Mouse (Mus musculus) granulocyte monocyte progenitor cell, adult 5-6 weeks (primary cell): ENCODE data around the gene Gm6096. TPM values are rescaled to one million over a fixed set of nuclear protein-coding genes. Genes with fewer than 3 reads are reported as not detected.
"Not testable (repeated sequence)": the region's sequence is repeated elsewhere in the genome, so short reads cannot be mapped to it uniquely, and the experiment has no call there.

ENCODE experiments used
- ATAC-seq: replicated peaks from 2 replicates; pipeline ENCODE4 v1.8.0; 2016; ENCODE audit warnings: mild to moderate bottlenecking, moderate TSS enrichment, inconsistent platforms; ENCODE audit not compliant: poor library complexity, severe bottlenecking
- total RNA-seq, 2 experiments: library from RNA; stranded (forward) in 1 of 2; stranded (reverse) in 1 of 2; fragments of 200-712, 200-1000 nt in 1 of 2; fragments of >200 nt in 1 of 2; fragmentation: Nextera tagmentation in 1 of 2; gene quantifications; 2 replicates each; pipeline ENCODE4 v1.2.3; 2014 to 2017

Gm6096 gene
- total RNA-seq (2014; fragmentation: Nextera tagmentation): not detected in 2 replicates
- total RNA-seq (2017): not detected in 2 replicates

DNA sequence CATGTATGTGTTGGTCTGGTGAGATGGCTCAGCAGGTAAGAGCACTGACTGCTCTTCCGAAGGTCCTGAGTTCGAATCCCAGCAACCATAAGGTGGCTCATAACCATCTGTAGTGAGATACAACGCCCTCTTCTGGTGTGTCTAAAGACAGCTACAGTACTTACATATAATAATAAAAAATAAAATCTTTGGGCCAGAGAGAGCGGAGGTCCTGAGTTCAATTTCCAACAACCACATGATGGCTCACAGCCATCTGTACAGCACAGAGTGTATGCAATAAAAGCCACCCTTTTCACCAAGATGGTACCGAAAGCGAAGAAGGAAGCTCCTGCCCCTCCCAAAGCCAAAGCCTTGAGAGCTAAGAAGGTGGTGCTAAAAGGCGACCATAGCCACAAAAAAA is at the start of gene Gm6096:
Gm6096 (plus strand) TSS at position 301 of the 400 bp plus-strand sequence.
- ATAC-seq: no peak

DNA sequence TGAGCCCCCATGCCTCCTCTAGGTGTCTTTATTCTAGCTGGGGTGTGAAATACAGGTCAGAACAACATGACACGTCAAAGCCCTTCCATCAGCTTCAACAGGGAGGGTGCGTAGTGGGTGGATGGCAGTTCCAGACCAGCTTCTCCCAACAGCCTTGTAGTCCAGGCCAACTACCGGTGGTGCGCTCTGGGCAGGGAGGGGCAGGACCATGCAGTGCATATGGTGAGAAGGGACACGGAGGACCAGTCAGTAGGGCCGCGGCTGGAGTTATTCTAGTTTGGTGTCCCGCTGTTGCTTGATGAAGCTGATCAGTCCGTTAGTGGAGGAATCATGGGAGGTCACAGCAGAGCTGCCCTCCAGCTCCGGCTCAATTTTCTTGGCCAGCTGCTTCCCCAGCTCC is 48.7 kb upstream of the Gm6096 start:
- ATAC-seq: not testable (repeated sequence)

DNA sequence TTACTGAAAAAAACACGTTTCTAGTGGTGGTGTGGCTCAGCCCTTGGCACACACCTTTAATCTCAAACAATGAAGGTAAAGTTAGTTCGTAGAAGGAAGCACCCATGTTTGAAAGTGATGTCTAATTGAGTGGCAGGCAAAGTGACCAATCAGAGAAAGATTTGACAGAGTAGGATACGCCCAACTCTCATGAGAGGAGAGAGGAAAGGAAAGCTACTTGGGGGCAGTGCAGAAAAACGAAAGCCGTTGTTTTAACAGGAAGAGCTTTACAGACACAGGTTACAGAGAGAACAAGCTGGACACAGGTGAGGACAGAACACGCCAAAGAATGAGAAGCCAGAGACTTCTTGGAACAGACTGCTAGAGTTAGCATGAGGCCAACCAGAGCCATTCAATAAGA is 44.5 kb upstream of the Gm6096 start:
- ATAC-seq: no peak

DNA sequence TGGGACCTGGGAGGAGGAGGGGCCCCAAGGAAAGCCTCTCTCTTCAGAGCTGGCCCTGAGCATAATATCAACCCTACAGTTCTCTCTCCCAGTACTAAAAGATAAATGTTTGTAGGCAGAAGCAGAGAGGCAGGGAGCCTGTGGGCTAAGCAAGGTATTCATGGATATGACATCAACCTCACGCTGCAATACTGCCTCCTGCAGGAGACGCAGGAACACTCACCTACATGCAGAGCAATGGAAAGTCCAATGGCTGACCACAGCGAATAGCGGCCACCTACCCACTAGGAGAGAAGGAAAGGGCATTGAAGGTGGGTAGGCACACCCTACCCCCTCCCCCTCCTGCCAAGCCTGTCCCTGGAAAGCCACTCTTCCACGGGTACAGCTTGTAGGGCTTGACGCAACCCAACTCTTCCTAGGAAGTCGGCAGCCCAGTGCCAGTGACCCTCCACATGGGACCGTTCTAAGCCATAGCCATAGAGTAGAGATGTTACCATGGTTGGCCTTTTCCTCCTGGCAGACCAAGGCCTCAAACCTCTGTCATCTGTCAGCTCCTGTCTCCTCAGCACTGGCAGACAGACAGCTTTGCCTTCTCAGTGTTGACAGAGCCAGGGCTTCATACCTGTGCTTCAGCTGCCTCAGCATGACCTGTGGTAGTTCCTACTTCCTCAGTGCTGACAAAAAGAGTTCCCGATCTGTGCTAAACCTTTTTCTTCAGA is 42.7 kb upstream of the Gm6096 start:
- peak; percentile 27; the same call in 1 of the 2 replicates for ATAC-seq

DNA sequence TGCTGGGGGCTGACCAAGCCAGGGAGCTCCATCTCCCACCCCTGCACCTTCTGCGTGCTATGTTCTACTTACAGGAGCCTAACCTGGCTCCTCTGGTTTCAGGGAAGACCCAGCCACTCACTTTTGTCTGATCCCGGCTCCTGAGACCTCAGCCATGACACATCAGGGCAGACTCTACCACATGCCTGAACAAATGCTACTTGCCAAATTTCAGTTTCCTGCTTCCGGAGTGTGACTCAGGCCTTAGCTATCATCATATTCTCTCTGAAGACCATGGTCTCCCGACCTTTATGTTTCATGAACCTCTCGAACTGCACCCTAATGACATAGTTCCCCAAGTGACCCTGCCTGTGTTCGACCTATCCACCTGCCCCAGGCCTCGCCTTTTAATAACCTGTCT is 37.6 kb upstream of the Gm6096 start:
- ATAC-seq: no peak

DNA sequence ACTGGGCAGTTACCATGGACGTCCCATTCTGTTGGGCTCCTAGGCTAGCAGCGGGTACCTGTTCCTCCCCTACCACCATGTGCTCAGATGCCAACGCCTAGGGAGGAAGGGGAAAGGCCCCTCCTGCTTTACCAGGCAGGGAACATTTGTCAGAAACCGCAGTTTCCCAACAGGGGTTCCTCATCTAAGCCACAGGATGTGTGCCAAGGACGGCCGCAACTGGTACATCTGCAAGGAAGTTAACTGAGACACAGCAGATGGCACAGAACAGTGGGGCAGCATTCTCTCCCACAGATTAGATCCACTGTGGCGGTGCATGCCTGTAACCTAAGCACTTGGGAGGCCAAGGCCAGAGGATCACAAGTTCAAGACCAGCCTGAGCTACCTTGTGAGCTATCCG is 36.2 kb upstream of the Gm6096 start:
- ATAC-seq: peak; percentile 91

DNA sequence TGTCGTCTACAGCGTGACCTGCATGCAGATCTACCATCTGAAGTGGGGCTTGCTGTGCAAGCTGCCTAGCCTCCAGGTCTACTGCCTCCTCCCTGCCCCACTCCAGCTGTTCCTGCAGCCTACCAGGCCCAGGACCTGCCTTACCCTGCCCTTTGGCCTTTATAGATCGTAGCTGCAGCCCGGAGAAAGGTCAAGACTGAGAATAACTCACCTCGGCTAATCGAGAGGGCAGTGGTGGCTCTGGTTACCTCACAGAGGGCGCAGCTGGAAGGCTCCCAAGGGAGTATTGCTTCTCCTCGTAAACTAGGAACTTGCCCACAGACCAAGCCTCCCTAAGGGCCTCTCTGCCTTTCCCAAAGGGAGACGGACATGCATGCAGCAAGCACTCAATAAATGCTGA is 35.4 kb upstream of the Gm6096 start:
- no peak for ATAC-seq

DNA sequence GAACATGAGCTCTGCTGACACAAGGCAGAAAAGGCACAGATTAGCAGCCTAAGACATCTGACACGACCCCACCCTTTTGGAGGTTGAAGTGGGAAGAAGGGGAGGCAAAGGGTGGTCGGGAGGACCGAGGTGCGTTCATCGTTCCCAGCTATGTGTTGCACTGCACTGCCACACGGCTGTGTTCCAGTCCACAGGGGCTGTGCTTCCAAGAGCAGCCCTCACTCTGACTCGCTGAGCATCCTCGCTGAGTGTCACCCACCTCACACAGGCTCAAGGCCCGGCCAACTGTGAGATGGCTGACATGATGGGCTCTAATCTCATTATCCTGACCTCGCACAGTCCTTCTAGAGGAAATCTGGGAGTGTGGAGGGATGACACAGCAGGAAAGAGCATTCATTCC is 34.4 kb upstream of the Gm6096 start:
- no peak for ATAC-seq

DNA sequence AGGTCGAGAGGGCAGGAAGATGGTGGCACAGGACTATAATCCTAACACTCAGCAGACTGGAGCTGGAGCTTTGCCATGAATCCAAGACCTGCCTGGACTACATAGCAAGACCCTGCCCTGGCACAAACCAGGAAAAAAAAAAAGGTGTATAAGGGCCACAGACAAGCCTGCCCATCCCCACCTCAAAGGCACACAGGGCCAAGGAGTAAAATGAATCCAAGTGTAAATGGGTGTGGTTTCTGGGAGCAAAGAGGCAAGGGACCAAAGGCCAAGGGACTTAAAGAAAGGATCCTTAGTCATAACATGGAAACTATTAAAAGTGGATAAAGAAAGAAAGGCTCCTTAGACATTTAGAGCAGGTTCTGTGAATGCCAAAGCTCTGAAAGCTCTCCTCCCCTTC is 32.3 kb upstream of the Gm6096 start:
- ATAC-seq: no peak

DNA sequence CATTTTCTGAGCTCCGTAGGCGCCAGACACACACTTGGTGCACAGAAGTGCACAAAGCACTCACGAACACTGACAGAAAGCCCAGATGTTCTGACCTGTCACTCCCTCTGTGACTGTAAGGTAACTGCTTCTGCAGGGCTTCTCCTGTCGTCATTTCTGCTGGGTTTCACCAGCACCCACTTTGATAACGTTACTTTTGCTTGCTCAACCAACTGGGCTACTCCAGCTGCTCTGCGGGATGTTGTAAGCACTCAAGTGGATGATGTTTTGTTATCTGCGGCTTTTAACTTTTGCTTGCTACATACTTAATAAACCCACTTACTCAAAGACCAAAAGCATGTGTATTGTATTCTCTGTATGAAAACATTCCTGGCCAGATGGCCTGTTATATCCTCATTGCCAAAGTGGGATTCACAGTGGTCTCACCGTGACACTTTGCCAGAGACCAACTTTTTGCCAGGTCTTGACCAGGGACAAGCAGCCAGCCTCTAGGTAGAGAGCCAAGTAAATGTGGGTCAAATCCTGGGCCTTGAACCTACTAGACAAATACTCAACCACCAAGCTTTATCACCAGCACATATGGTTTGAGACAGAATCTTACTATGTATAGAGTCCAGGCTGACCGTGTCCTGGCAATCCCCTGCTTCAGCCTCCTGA is 29.1 kb upstream of the Gm6096 start:
- ATAC-seq: peak; percentile 84

DNA sequence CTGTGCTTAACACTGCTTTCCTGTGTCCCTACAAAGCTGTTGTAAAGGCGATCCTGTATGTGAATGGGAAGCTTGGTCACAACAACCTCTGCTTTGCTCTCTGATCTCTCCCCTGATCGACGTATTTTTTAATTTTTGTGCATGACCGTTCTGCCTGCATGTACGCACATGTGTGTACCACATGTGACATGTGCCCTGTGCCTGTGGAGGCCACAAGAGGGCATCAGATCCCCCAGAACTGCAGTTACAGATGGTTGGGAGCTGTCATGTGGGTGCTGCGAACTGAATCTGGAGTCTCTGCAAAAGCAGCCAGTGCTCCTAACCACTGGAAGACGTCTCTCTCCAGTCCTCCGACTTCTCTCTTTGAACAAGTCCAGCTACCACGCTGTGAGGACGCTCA is 28.5 kb upstream of the Gm6096 start:
- ATAC-seq: no peak

DNA sequence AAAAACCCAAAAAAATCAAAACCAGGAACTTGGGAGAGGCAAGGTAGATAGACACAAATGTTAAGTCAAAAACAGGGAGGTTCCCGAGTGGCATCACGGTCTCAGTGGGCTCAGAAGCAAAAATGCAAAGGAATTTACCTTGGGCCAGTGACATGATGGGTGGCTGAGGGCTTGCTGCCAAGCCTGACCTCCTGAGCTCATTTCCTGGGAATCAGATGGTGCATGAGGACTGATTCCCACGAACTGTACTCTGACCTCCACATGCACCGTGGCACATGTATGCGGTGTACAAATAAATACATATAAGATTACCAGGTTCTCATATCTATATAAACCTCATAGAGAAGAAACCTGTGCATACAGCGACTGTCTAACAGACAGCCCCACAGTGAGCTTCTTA is 26.5 kb upstream of the Gm6096 start:
- no peak for ATAC-seq

DNA sequence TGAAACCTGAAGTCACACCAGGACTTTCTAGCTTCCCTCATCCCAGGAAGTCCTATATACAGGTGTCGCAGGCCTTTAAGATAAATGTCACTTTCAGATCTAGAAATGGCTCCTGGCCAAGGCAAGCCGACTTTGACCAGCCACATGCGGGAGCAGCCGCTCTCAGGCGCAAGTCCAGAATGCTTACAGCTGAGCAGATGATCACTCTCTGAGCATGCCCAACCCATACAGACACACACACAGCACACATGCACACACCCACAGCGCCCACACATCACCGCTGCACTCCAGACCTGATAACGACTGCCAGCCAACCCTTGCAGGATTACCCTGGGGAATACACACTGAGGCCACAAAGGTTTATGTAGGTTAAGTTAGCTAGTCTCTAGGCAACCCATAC is 24.8 kb upstream of the Gm6096 start:
- no peak for ATAC-seq

DNA sequence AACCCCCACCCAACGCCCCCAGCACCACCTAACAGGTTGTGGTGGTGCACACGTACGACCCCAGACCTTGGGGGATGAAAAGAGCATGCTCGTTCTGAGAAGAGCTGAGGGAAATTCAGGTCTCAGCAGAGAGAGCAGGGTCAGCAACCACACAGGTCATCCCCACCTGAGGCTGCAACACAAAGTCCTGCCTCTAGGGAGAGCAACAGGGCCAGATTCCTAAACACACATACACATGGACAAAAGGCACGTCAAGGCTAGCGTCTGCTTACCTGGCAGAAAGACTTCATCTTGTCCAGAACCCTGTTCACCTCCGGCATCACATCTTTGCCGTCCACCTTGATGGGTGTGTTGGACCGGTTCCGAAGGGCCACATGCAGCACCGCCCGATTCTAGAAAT is 24.0 kb upstream of the Gm6096 start:
- no peak for ATAC-seq

DNA sequence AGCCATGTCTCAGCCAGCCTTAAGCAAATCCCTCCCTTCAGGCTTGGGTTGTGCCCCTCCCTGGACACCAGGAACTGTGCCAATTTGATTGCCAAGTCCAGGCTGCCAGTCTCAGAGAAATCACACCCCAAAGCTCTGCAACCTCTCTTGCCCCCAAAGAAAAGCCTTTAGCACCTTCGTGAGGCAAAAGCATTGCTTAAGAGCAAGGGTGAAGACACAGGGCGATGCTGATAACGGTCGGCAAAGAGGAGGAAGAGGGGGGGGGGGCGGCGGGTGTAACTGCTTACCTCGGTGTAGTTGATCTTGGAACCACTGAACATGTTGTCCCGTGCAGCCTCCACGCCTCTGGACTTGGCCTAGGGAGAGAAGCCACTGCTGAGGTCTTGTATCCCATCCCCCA is 22.2 kb upstream of the Gm6096 start:
- ATAC-seq: peak; percentile 28

DNA sequence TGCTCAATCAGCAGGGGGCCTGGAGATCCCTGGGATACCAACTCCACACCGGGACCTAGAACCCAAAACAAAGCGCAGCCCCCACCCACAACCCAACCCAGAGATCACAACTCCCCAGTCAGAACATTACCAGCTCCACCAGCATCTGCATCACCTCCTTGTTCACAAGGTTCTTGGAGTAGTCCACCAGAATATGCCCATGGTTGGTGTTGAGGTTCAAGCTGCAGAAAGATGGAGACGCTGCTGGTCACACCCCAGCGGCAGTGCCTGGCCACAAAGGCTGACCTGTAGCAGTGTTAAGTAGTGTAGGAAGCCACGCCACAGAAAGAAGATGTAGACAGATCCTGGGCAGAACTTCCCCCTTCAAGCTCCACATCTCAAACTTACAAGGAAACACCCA is 21.7 kb upstream of the Gm6096 start:
- ATAC-seq: peak; percentile 4

DNA sequence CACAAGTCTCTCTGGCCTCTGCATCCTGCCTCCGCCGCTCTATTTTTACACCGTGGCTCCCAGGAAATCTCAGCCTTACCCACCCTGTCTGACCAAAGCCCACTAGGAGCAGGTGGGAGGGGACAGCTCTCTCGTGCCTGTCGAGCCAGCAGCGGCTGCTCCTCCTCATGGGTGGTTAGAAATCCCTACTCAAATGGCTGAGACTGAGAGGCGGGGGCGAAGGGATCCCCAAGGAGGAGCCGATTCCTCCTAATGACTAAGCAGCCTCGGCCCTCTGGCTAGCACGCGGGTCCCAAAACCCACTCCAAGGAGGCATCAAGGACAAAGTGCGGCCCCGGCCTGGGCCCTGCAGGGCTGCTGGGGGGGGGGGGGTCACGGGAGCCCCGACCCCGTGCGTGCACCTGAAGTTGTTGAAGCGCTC is 21.1 kb upstream of the Gm6096 start:
- ATAC-seq: 0 out of 2 replicates have a peak, but pooled peaks have one; percentile 0

DNA sequence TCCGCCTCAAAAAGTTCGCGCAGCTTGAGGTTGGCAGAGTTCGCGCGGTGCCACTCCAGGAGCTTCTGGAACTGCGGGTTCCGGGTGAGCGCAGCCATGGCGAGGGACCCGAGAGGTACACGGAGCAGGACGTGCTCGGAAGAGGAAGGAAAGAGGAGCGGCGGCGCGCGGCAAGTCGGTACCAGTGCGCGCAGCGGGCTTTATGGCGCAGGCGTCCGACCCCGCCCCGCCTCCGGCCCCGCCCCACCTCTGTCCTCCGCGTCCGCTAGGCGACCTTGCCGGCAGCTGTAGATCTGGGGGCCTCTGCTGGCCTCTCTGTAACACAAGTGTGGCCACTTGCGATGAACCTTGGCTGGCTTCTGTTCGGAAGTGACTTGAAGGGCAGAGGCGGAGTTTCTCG is 20.7 kb upstream of the Gm6096 start, which contains the start of gene Gpi1:
Gpi1 (minus strand) TSS at position 221 of the 400 bp plus-strand sequence.
- peak; percentile 49 for ATAC-seq

DNA sequence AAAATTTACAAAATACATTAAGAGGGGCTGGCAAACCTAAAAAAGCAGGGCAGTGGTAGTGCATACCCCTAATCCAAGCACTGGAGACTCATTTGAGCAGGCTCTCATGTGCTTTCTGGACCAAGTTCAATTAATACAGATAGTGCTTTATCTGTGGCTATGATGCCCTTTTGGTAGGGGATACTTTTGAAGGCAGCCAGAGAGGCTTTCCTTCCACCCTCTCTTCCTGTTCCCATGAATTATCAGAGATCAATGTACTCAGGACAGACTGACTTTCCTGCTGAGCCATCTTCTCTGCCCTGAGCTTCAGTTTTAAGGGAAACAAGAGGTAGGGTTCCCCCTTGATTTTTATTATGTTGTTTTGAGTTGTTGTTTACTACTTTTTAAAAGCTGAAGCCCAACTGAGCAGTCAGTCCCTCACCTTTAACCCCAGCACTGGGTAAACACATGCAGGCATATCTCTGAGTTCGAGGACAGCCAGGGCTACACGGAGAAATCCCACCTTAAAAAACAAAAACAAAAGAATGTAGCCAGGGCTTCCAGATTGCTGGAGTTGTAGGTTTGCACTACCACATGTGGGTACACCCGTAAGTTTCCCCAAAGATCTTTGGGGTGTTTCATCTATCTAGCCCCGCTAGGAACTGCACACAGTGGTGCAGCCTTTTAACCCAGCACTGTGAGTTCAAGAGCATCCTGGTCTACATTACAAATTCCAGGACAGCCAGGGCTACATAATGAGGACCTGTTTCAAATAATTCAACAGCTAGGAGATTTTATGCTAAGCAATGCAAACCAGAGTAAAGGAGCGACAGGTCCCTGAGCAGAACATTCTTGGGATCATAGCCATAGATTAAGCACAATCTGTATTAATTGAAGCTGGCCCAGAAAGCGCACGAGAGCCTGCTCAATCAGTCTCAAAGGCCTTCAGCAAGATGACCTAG is 17.8 kb upstream of the Gm6096 start:
- no peak for ATAC-seq

DNA sequence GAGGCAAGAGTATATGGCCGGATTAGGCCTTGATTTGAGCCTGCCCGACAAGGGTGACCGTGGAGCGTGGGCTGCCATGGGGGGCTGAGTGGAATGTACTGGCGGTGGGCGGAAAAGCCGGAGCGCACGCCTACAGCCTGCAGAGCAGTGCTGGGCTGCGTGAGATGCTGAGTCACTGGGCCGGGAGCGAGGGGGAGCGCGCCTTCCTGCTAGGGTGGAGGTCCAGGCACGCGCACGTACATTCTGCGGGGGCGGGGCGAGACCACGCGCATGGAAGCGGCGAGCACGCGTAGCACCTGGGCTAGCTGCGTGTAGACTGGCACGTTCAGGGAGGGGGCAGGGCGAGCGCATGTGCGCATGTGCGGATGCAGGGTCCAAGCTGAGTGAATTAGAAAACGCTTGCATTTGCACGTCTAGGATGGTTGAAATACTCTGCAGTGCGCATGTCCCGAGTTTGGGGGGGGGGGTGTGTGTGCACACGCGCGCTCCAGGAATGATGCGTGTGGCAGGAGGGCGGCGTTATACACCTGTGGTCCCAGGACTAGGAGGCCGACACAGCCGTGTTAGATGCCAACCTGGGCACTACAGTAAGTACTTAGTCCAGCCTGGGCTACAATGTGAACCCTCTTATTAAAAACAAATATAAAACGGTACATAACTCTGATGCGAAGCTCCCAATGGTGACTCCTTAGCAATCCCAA is 16.8 kb upstream of the Gm6096 start:
- ATAC-seq: peak; percentile 76
